18 mouse cellular contexts compared by ENCODE assay signal in the genomic region with DNA sequence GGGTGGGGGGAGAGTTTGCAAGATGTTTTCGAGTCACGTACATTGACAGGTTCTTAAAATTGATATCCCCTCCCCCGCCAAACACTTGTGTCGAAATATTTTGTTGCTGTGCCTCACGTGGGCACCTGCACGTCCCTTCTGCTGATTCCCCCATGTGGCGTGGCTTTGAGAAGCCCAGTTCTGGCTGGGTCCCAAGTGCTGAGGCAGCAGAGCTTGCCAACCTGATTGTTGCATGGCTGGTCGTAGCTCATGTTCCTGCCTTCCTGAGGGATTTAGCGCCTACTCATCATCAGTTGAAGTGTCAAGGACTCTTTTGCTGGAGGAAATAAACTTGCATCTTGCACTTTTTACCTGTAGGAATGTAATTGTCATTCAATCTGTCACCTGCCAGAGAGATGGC.
A peak's percentile ranks its signal among the peaks of the same experiment; 100 is the strongest.
DNase-seq lines count a peak whose midpoint lies in the region; ATAC-seq and TF ChIP-seq lines count a peak whose summit lies in the region.
"Had no signal": no experiment of that assay in that cellular context is flagged by ENCODE, and none has a peak within 500 bp of the region (broad histone marks: within the 10 kb centered on the region; RNA-seq: fewer than 3 reads in every experiment).

No protein-coding gene starts in this region.

- TF ChIP-seq POLR2A in heart, adult 2 months (IDR thresholded peaks at IDR 0.05; ENCODE audit: insufficient read depth, low read depth, low read length) = no peak

- H3K4me1 ChIP-seq in heart, postnatal 0 days (ENCODE audit: control insufficient read depth, insufficient read depth) = no peaks in the 10 kb centered on the region
- H3K4me1 ChIP-seq in heart, adult 2 months (ENCODE audit: control insufficient read depth, insufficient read depth, low read length) = no peaks in the 10 kb centered on the region
- no peaks in the 10 kb centered on the region for H3K4me1 ChIP-seq in kidney, embryonic 15.5 days
- H3K4me1 ChIP-seq: embryonic facial prominence, embryonic 12.5 days; hindbrain, embryonic 13.5 days; intestine, embryonic 15.5 days; liver, embryonic 12.5 days; lung, embryonic 15.5 days; midbrain, embryonic 13.5 days had no signal

- no peaks in the 10 kb centered on the region for H3K36me3 ChIP-seq in heart, postnatal 0 days (replicated peaks; ENCODE audit: control insufficient read depth, insufficient read depth, low read length)
- H3K36me3 ChIP-seq in heart, adult 2 months (ENCODE audit: control insufficient read depth, insufficient read depth, low read length) = no peaks in the 10 kb centered on the region
- H3K36me3 ChIP-seq in kidney, embryonic 15.5 days = no peaks in the 10 kb centered on the region
- H3K36me3 ChIP-seq: embryonic facial prominence, embryonic 12.5 days; hindbrain, embryonic 13.5 days; intestine, embryonic 15.5 days; liver, embryonic 12.5 days; lung, embryonic 15.5 days; midbrain, embryonic 13.5 days had no signal

- intact Hi-C loops in heart, adult 2 months (cut with DNase I) = no loop called here

- H3K79me2 ChIP-seq in heart, adult 2 months (replicated peaks; ENCODE audit: control insufficient read depth, insufficient read depth, low read length) = no peaks in the 10 kb centered on the region

- TF ChIP-seq CTCF in heart, postnatal 0 days (IDR thresholded peaks at IDR 0.05; ENCODE audit: low read depth) = no peak
- TF ChIP-seq CTCF in heart, adult 2 months (IDR thresholded peaks at IDR 0.05) = no peak

- H3K4me3 ChIP-seq in heart, postnatal 0 days (ENCODE audit: low read depth, low read length) = no peak overlapping the region
- H3K4me3 ChIP-seq in heart, adult 2 months = no peak overlapping the region
- H3K4me3 ChIP-seq in kidney, embryonic 15.5 days (replicated peaks) = no peak overlapping the region
- H3K4me3 ChIP-seq: embryonic facial prominence, embryonic 12.5 days; hindbrain, embryonic 13.5 days; intestine, embryonic 15.5 days; layer of hippocampus, adult 2 months; liver, embryonic 12.5 days; lung, embryonic 15.5 days; midbrain, embryonic 13.5 days had no signal

- no peak overlapping the region for H3K4me2 ChIP-seq in heart, postnatal 0 days (ENCODE audit: low read depth, low read length)
- H3K4me2 ChIP-seq in kidney, embryonic 15.5 days = no peak overlapping the region
- H3K4me2 ChIP-seq: embryonic facial prominence, embryonic 12.5 days; hindbrain, embryonic 13.5 days; intestine, embryonic 15.5 days; liver, embryonic 12.5 days; lung, embryonic 15.5 days; midbrain, embryonic 13.5 days had no signal

- no peak for TF ChIP-seq EP300 in heart, postnatal 0 days (IDR thresholded peaks at IDR 0.05; ENCODE audit: low read depth)
- TF ChIP-seq EP300 in heart, adult 2 months (IDR thresholded peaks at IDR 0.05; ENCODE audit: insufficient read depth, low read depth, low read length) = no peak

- 0 out of 2 replicates have a peak, but pooled peaks have one; percentile 62 for ATAC-seq in heart, postnatal 0 days (ENCODE audit: insufficient read depth, low read depth)
- no peak for ATAC-seq in kidney, embryonic 15.5 days (replicated peaks; ENCODE audit: low FRiP score)
- ATAC-seq: intestine, embryonic 15.5 days; liver, embryonic 12.5 days; midbrain, embryonic 13.5 days had no signal

- no peak overlapping the region for H3K27ac ChIP-seq in heart, postnatal 0 days (ENCODE audit: low read depth)
- no peak overlapping the region for H3K27ac ChIP-seq in heart, adult 2 months
- H3K27ac ChIP-seq in kidney, embryonic 15.5 days = no peak overlapping the region
- H3K27ac ChIP-seq: embryonic facial prominence, embryonic 12.5 days; hindbrain, embryonic 13.5 days; intestine, embryonic 15.5 days; layer of hippocampus, adult 2 months; liver, embryonic 12.5 days; lung, embryonic 15.5 days; midbrain, embryonic 13.5 days had no signal

- no peaks in the 10 kb centered on the region for H3K9me3 ChIP-seq in heart, postnatal 0 days (replicated peaks; ENCODE audit: control insufficient read depth, low read length)
- no peaks in the 10 kb centered on the region for H3K9me3 ChIP-seq in kidney, embryonic 15.5 days (replicated peaks)
- H3K9me3 ChIP-seq: embryonic facial prominence, embryonic 12.5 days; hindbrain, embryonic 13.5 days; intestine, embryonic 15.5 days; liver, embryonic 12.5 days; lung, embryonic 15.5 days; midbrain, embryonic 13.5 days had no signal

- WGBS in heart, postnatal 0 days = 33% methylated on average over 9 of the region's 9 CpGs
- WGBS in heart, adult 2 months = 55% methylated on average over 9 of the region's 9 CpGs
- 70% methylated on average over 9 of the region's 9 CpGs for WGBS in kidney, embryonic 15.5 days

- H3K9ac ChIP-seq in heart, postnatal 0 days (replicated peaks; ENCODE audit: low read depth, low read length) = no peak overlapping the region
- no peak overlapping the region for H3K9ac ChIP-seq in heart, adult 2 months (ENCODE audit: low read depth, low read length)
- no peak overlapping the region for H3K9ac ChIP-seq in kidney, embryonic 15.5 days
- H3K9ac ChIP-seq: embryonic facial prominence, embryonic 12.5 days; hindbrain, embryonic 13.5 days; intestine, embryonic 15.5 days; liver, embryonic 12.5 days; lung, embryonic 15.5 days; midbrain, embryonic 13.5 days had no signal

- DNase-seq in cerebellum, postnatal 14 days = peak; percentile 67 to 76
- no peak for DNase-seq in cerebellum, adult 11 months
- DNase-seq in heart, postnatal 0 days (ENCODE audit: low spot score) = peak; percentile 13
- no peak for DNase-seq in heart, adult 2 months
- peak; percentile 64 for DNase-seq in kidney, postnatal 10 days
- DNase-seq in kidney, postnatal 36 days = peak; percentile 50 to 69
- DNase-seq: adrenal gland, postnatal 25 days; gastrocnemius, postnatal 10 days; right cerebral cortex, adult 18-20 months; thymus, postnatal 36 days had no signal

- 0 out of 2 replicates have a peak, but pooled peaks cover 6% of the 10 kb centered on the region for H3K27me3 ChIP-seq in heart, postnatal 0 days (ENCODE audit: control insufficient read depth, insufficient read depth, low read length)
- no peaks in the 10 kb centered on the region for H3K27me3 ChIP-seq in heart, adult 2 months (ENCODE audit: control insufficient read depth, insufficient read depth, low read length)
- 0 out of 2 replicates have a peak, but pooled peaks cover 8% of the 10 kb centered on the region for H3K27me3 ChIP-seq in kidney, embryonic 15.5 days
- H3K27me3 ChIP-seq: embryonic facial prominence, embryonic 12.5 days; intestine, embryonic 15.5 days; liver, embryonic 12.5 days; lung, embryonic 15.5 days; midbrain, embryonic 13.5 days had no signal

Comparison
In these comparisons a context has a peak if more than half of its experiments do, and no peak if none do; other contexts are left out.
1. DNase-seq: peak in cerebellum, postnatal 14 days (2 of 2), heart, postnatal 0 days (single experiment), kidney, postnatal 10 days (single experiment) and kidney, postnatal 36 days (2 of 2); none in cerebellum, adult 11 months (single experiment) and heart, adult 2 months (0 of 2).